Mouse (Mus musculus) splenic B cell, adult 2 months (primary cell): ENCODE data around the gene Zmiz1.

Experiments used
- DNase-seq: peaks from one replicate; pipeline ENCODE4 v3.0.0-alpha.2; 2011; ENCODE audit warnings: low read depth, low spot score
- H3K27me3 ChIP-seq: 2 replicates; pipeline ENCODE4 v1.6.1; 2012; ENCODE audit warnings: mild to moderate bottlenecking, low read length, moderate library complexity, mixed read lengths; ENCODE audit not compliant: control insufficient read depth, poor library complexity, insufficient read depth, severe bottlenecking
- H3K36me3 ChIP-seq: 2 replicates; pipeline ENCODE4 v1.6.1; 2012; ENCODE audit warnings: mild to moderate bottlenecking, low read length, moderate library complexity, mixed read lengths; ENCODE audit not compliant: control insufficient read depth, poor library complexity, insufficient read depth, severe bottlenecking

Zmiz1 gene

GRCm38 (mm10) chr14:25460801-25461675 is 2.1 kb downstream of the Zmiz1 start:
- Histone ChIP-seq H3K36me3 (no peaks in the 10 kb centered on the region), H3K27me3 (no peaks in the 10 kb centered on the region)
- no peak for DNase-seq

- DNase-seq, result no peak
- Histone ChIP-seq H3K27me3 (no peaks in the 10 kb centered on the region), H3K36me3 (no peaks in the 10 kb centered on the region)
Measured at GRCm38 (mm10) chr14:25461676-25462385, 2.8 kb downstream of the Zmiz1 start.

GRCm38 (mm10) chr14:25462975-25463374 is 4.0 kb downstream of the Zmiz1 start:
- H3K36me3 ChIP-seq, result no peaks in the 10 kb centered on the region
- no peaks in the 10 kb centered on the region for H3K27me3 ChIP-seq
- no peak for DNase-seq

GRCm38 (mm10) chr14:25463919-25464318 is 4.9 kb downstream of the Zmiz1 start:
- Histone ChIP-seq H3K36me3 (no peaks in the 10 kb centered on the region), H3K27me3 (no peaks in the 10 kb centered on the region)
- DNase-seq, result no peak

- H3K27me3 ChIP-seq, result no peaks in the 10 kb centered on the region
- no peaks in the 10 kb centered on the region for H3K36me3 ChIP-seq
- DNase-seq, result no peak
Measured at GRCm38 (mm10) chr14:25464611-25465307, 5.8 kb downstream of the Zmiz1 start.

GRCm38 (mm10) chr14:25466361-25466760 is 7.4 kb downstream of the Zmiz1 start:
- Histone ChIP-seq H3K27me3 (no peaks in the 10 kb centered on the region), H3K36me3 (no peaks in the 10 kb centered on the region)
- no peak for DNase-seq

GRCm38 (mm10) chr14:25467911-25468668 is 9.1 kb downstream of the Zmiz1 start:
- H3K36me3 ChIP-seq, result no peaks in the 10 kb centered on the region
- DNase-seq, result no peak
- H3K27me3 ChIP-seq, result no peaks in the 10 kb centered on the region

- no peaks in the 10 kb centered on the region for H3K27me3 ChIP-seq
- no peaks in the 10 kb centered on the region for H3K36me3 ChIP-seq
- DNase-seq, result no peak
Measured at GRCm38 (mm10) chr14:25468891-25469529, 10.0 kb downstream of the Zmiz1 start.

GRCm38 (mm10) chr14:25470224-25470805 is 11.3 kb downstream of the Zmiz1 start:
- no peaks in the 10 kb centered on the region for H3K27me3 ChIP-seq
- DNase-seq, result no peak
- no peaks in the 10 kb centered on the region for H3K36me3 ChIP-seq

GRCm38 (mm10) chr14:25471035-25471434 is 12.1 kb downstream of the Zmiz1 start:
- Histone ChIP-seq H3K36me3 (no peaks in the 10 kb centered on the region), H3K27me3 (no peaks in the 10 kb centered on the region)
- peak; percentile 85 for DNase-seq

- DNase-seq, result peak; percentile 72
- H3K36me3 ChIP-seq, result no peaks in the 10 kb centered on the region
Measured at GRCm38 (mm10) chr14:25472096-25472861, 13.3 kb downstream of the Zmiz1 start.

GRCm38 (mm10) chr14:25472981-25473649 is 14.1 kb downstream of the Zmiz1 start:
- no peaks in the 10 kb centered on the region for H3K27me3 ChIP-seq
- no peaks in the 10 kb centered on the region for H3K36me3 ChIP-seq
- DNase-seq, result peak; percentile 80

More at GRCm38 (mm10) chr14:25472096-25472861, 13.3 kb downstream of the Zmiz1 start:
- no peaks in the 10 kb centered on the region for H3K27me3 ChIP-seq

GRCm38 (mm10) chr14:25474017-25474416 is 15.0 kb downstream of the Zmiz1 start:
- no peaks in the 10 kb centered on the region for H3K36me3 ChIP-seq
- no peaks in the 10 kb centered on the region for H3K27me3 ChIP-seq
- DNase-seq, result no peak
